Mouse (Mus musculus): ENCODE results near the gene Gm2663. TPM values are rescaled to one million over a fixed set of nuclear protein-coding genes. Genes with fewer than 3 reads are reported as not detected.

Gene Gm2663
- polyA plus RNA-seq, 1 experiment from 2014 or later: not detected

GRCm38 (mm10) chr6:40951770-40952169, 47.5 kb downstream of the Gm2663 start, which contains the start of gene Gm4744:
Gene Gm4744 (minus strand): TSS chr6:40951870.
- H3K36me3 ChIP-seq (ENCODE audit: control insufficient read depth, insufficient read depth, low read length): no peaks in the 10 kb centered on the region
- ATAC-seq (replicated peaks; ENCODE audit: low FRiP score): no peak
- no peak within 1 kb of the TSS for H3K4me3 ChIP-seq (ENCODE audit: low read depth, low read length)
- no peak within 1 kb of the TSS for H3K9ac ChIP-seq (ENCODE audit: low read depth, low read length)
- H3K9me3 ChIP-seq (ENCODE audit: control insufficient read depth, low read length): no peaks in the 10 kb centered on the region
- H3K4me2 ChIP-seq: no peak within 1 kb of the TSS
- H3K27ac ChIP-seq (ENCODE audit: low read depth, low read length): no peak within 1 kb of the TSS
- no peaks in the 10 kb centered on the region for H3K4me1 ChIP-seq (replicated peaks; ENCODE audit: control insufficient read depth, insufficient read depth, low read length)
- no peaks in the 10 kb centered on the region for H3K27me3 ChIP-seq (replicated peaks; ENCODE audit: control insufficient read depth, insufficient read depth, low read length)
- DNase-seq (ENCODE audit: low spot score): no peak

Other genes starting within 250 kb of the Gm2663 start
- gene Moxd2, start 112.0 kb downstream of the Gm2663 start, polyA plus RNA-seq (2014; fragmentation: Nextera tagmentation; extraction: Ambion mirVana): not detected in 2 replicates
- gene Prss58, start 99.1 kb downstream of the Gm2663 start, polyA plus RNA-seq (2014; fragmentation: Nextera tagmentation; extraction: Ambion mirVana): not detected in 2 replicates
- not detected in 2 replicates for gene 1700074P13Rik, start 58.9 kb downstream of the Gm2663 start, polyA plus RNA-seq (2014; fragmentation: Nextera tagmentation; extraction: Ambion mirVana)
- gene Gm4744, start 47.6 kb downstream of the Gm2663 start, polyA plus RNA-seq (2014; fragmentation: Nextera tagmentation; extraction: Ambion mirVana): not detected in 2 replicates
- gene 1810009J06Rik, start 34.7 kb downstream of the Gm2663 start, polyA plus RNA-seq (2014; fragmentation: Nextera tagmentation; extraction: Ambion mirVana): not detected in 2 replicates
- gene 2210010C04Rik, start 36.0 kb upstream of the Gm2663 start, polyA plus RNA-seq (2014; fragmentation: Nextera tagmentation; extraction: Ambion mirVana): not detected in 2 replicates